Mouse (Mus musculus): ENCODE results near the gene Lmf2. TPM values are rescaled to one million over a fixed set of nuclear protein-coding genes. Genes with fewer than 3 reads are reported as not detected.

Gene Lmf2
- polyA plus RNA-seq, 1 experiment from 2014 or later: 46.1 TPM

GRCm38 (mm10) chr15:89377362-89377761 is 21.9 kb upstream of the Lmf2 start:
- no peak for TF ChIP-seq CTCF (IDR thresholded peaks at IDR 0.05; ENCODE audit: low read depth)
- no peak overlapping the region for H3K4me3 ChIP-seq (replicated peaks; ENCODE audit: low read depth, low read length)
- H3K27ac ChIP-seq: no peak overlapping the region
- H3K9ac ChIP-seq (ENCODE audit: low read depth, low read length): no peak overlapping the region
- 6% methylated on average over 18 of the region's 18 CpGs for WGBS
- peaks cover 33% of the 10 kb centered on the region for H3K4me1 ChIP-seq (replicated peaks; ENCODE audit: insufficient read depth, low read length)
- H3K36me3 ChIP-seq (ENCODE audit: insufficient read depth, low read length): no peaks in the 10 kb centered on the region
- H3K9me3 ChIP-seq (replicated peaks; ENCODE audit: low read length): no peaks in the 10 kb centered on the region
- peaks cover 36% of the 10 kb centered on the region for H3K27me3 ChIP-seq (ENCODE audit: insufficient read depth, low read length)
- peak overlapping the region; percentile 25; the same call in 1 of the 2 replicates for H3K4me2 ChIP-seq (ENCODE audit: low read length)
- DNase-seq (ENCODE audit: low spot score): peak; percentile 3
- no peak for ATAC-seq (replicated peaks; ENCODE audit: low FRiP score, low read depth)

- DNase-seq (ENCODE audit: low spot score) (no peak), ATAC-seq (replicated peaks; ENCODE audit: low FRiP score, low read depth) (no peak)
- Histone ChIP-seq H3K4me3 (replicated peaks; ENCODE audit: low read depth, low read length) (no peak within 1 kb of the TSS), H3K9ac (ENCODE audit: low read depth, low read length) (no peak within 1 kb of the TSS), H3K4me2 (ENCODE audit: low read length) (peak within 1 kb of the TSS; percentile 25; the same call in 1 of the 2 replicates), H3K36me3 (ENCODE audit: insufficient read depth, low read length) (peaks cover 3% of the 10 kb centered on the region), H3K27me3 (ENCODE audit: insufficient read depth, low read length) (peaks cover 36% of the 10 kb centered on the region), H3K9me3 (replicated peaks; ENCODE audit: low read length) (no peaks in the 10 kb centered on the region), H3K4me1 (replicated peaks; ENCODE audit: insufficient read depth, low read length) (peaks cover 33% of the 10 kb centered on the region), H3K27ac (no peak within 1 kb of the TSS)
- no peak for TF ChIP-seq CTCF (IDR thresholded peaks at IDR 0.05; ENCODE audit: low read depth)
- WGBS: 23% methylated on average over 16 of the region's 16 CpGs
Measured at GRCm38 (mm10) chr15:89376957-89377356, 21.5 kb upstream of the Lmf2 start, which contains the start of gene Tymp. Gene Tymp, minus strand, starts transcription at chr15:89377039.

- Histone ChIP-seq H3K36me3 (ENCODE audit: insufficient read depth, low read length) (peaks cover 12% of the 10 kb centered on the region), H3K4me3 (replicated peaks; ENCODE audit: low read depth, low read length) (no peak overlapping the region), H3K4me2 (ENCODE audit: low read length) (no peak overlapping the region), H3K4me1 (replicated peaks; ENCODE audit: insufficient read depth, low read length) (peaks cover 33% of the 10 kb centered on the region), H3K27ac (no peak overlapping the region), H3K9ac (ENCODE audit: low read depth, low read length) (no peak overlapping the region), H3K27me3 (ENCODE audit: insufficient read depth, low read length) (peaks cover 36% of the 10 kb centered on the region), H3K9me3 (replicated peaks; ENCODE audit: low read length) (no peaks in the 10 kb centered on the region)
- 87% methylated on average over 7 of the region's 7 CpGs for WGBS
- TF ChIP-seq CTCF (IDR thresholded peaks at IDR 0.05; ENCODE audit: low read depth): no peak
- ATAC-seq (replicated peaks; ENCODE audit: low FRiP score, low read depth): no peak
- no peak for DNase-seq (ENCODE audit: low spot score)
Measured at GRCm38 (mm10) chr15:89376040-89376439, 20.6 kb upstream of the Lmf2 start.

- no peak overlapping the region; the same call in 1 of the 2 replicates for H3K4me3 ChIP-seq (replicated peaks; ENCODE audit: low read depth, low read length)
- peaks cover 31% of the 10 kb centered on the region for H3K27me3 ChIP-seq (ENCODE audit: insufficient read depth, low read length)
- no peak overlapping the region for H3K9ac ChIP-seq (ENCODE audit: low read depth, low read length)
- TF ChIP-seq CTCF (IDR thresholded peaks at IDR 0.05; ENCODE audit: low read depth): no peak
- 88% methylated on average over 17 of the region's 17 CpGs for WGBS
- ATAC-seq (replicated peaks; ENCODE audit: low FRiP score, low read depth) (no peak), DNase-seq (ENCODE audit: low spot score) (no peak)
- peaks cover 21% of the 10 kb centered on the region for H3K36me3 ChIP-seq (ENCODE audit: insufficient read depth, low read length)
- H3K4me1 ChIP-seq (replicated peaks; ENCODE audit: insufficient read depth, low read length): peaks cover 33% of the 10 kb centered on the region
- no peak overlapping the region for H3K27ac ChIP-seq
- H3K9me3 ChIP-seq (replicated peaks; ENCODE audit: low read length): no peaks in the 10 kb centered on the region
- no peak overlapping the region; the same call in 1 of the 2 replicates for H3K4me2 ChIP-seq (ENCODE audit: low read length)
Measured at GRCm38 (mm10) chr15:89374801-89375534, 19.5 kb upstream of the Lmf2 start.

GRCm38 (mm10) chr15:89374340-89374739 is 18.9 kb upstream of the Lmf2 start:
- ATAC-seq (replicated peaks; ENCODE audit: low FRiP score, low read depth) (no peak), DNase-seq (ENCODE audit: low spot score) (no peak)
- Histone ChIP-seq H3K36me3 (ENCODE audit: insufficient read depth, low read length) (peaks cover 27% of the 10 kb centered on the region), H3K9me3 (replicated peaks; ENCODE audit: low read length) (no peaks in the 10 kb centered on the region), H3K4me3 (replicated peaks; ENCODE audit: low read depth, low read length) (peak overlapping the region; percentile 53), H3K4me1 (replicated peaks; ENCODE audit: insufficient read depth, low read length) (peaks cover 30% of the 10 kb centered on the region), H3K9ac (ENCODE audit: low read depth, low read length) (peak overlapping the region; percentile 72), H3K27me3 (ENCODE audit: insufficient read depth, low read length) (peaks cover 25% of the 10 kb centered on the region), H3K4me2 (ENCODE audit: low read length) (peak overlapping the region; percentile 88), H3K27ac (peak overlapping the region; percentile 92; the same call in 1 of the 2 replicates)
- WGBS: 40% methylated on average over 9 of the region's 9 CpGs
- TF ChIP-seq CTCF (IDR thresholded peaks at IDR 0.05; ENCODE audit: low read depth): no peak

GRCm38 (mm10) chr15:89373762-89374248 is 18.3 kb upstream of the Lmf2 start, which contains the start of gene Sco2:
Gene Sco2, minus strand, starts transcription at chr15:89373846.
- peaks cover 25% of the 10 kb centered on the region for H3K4me1 ChIP-seq (replicated peaks; ENCODE audit: insufficient read depth, low read length)
- ATAC-seq (replicated peaks; ENCODE audit: low FRiP score, low read depth): peak; percentile 77
- TF ChIP-seq CTCF (IDR thresholded peaks at IDR 0.05; ENCODE audit: low read depth): peak; percentile 83
- no peaks in the 10 kb centered on the region for H3K9me3 ChIP-seq (replicated peaks; ENCODE audit: low read length)
- peak within 1 kb of the TSS; percentile 88 for H3K4me2 ChIP-seq (ENCODE audit: low read length)
- 0% methylated on average over 35 of the region's 42 CpGs for WGBS
- H3K4me3 ChIP-seq (replicated peaks; ENCODE audit: low read depth, low read length): peak within 1 kb of the TSS; percentile 53
- peak within 1 kb of the TSS; percentile 92 for H3K27ac ChIP-seq
- H3K36me3 ChIP-seq (ENCODE audit: insufficient read depth, low read length): peaks cover 32% of the 10 kb centered on the region
- H3K27me3 ChIP-seq (ENCODE audit: insufficient read depth, low read length): peaks cover 20% of the 10 kb centered on the region
- peak; percentile 92 for DNase-seq (ENCODE audit: low spot score)
- peak within 1 kb of the TSS; percentile 72 for H3K9ac ChIP-seq (ENCODE audit: low read depth, low read length)

Data from kidney, postnatal 0 days (tissue).